Mouse (Mus musculus): ENCODE results near the gene Slc7a5.

GRCm38 (mm10) chr8:121884181-121884580, 23.3 kb downstream of the Slc7a5 start:
- no peak for TF ChIP-seq CTCF (IDR thresholded peaks at IDR 0.05; ENCODE audit: low read depth)
- no peak for TF ChIP-seq EP300 (IDR thresholded peaks at IDR 0.05; ENCODE audit: low read depth)

All from liver, postnatal 0 days (tissue).